Mouse (Mus musculus) Patski (cell line): ENCODE measurements around the gene Rnf225. TPM values are rescaled to one million over a fixed set of nuclear protein-coding genes. Genes with fewer than 3 reads are reported as not detected.

ENCODE experiments used
- ATAC-seq: fragments of 100-300 bp; one replicate; pipeline ENCODE4 v1.8.0; 2021
- CTCF ChIA-PET: fragments of 350-600 bp; sonication (Branson Sonifier 250); formaldehyde crosslinking; loops from one replicate; lab custom pipeline; 2022; ENCODE audit warnings: inconsistent platforms; lab: Charles Lee
- POLR2A ChIA-PET: fragments of 350-600 bp; sonication (Branson Sonifier 250); formaldehyde crosslinking; loops from one replicate; lab custom pipeline; 2022; ENCODE audit warnings: antibody characterized with exemption, inconsistent platforms; lab: Charles Lee
- DNase-seq: peaks from one replicate; pipeline ENCODE4 v3.0.0-alpha.2; 2011; ENCODE audit warnings: low read depth, low spot score
- H3K27me3 ChIP-seq: fragments of 371-371 bp; one replicate; pipeline ENCODE4 v1.5.1; 2021
- CTCF ChIP-seq: fragments of 100-300 bp; IDR thresholded peaks from one replicate; pipeline ENCODE4 v1.5.1; 2021
- in situ Hi-C: fragments of 300-500 bp; cut with MboI; formaldehyde crosslinking; loops from 3 replicates; pipeline ENCODE4 v1.11.1; 2018; ENCODE audit warnings: low pct_unique_long_range_greater_than_20kb, mixed read lengths
- polyA plus RNA-seq: library from polyadenylated mRNA; unstranded; gene quantifications from one replicate; pipeline ENCODE4 v1.2.3, GENCODE M21; 2021

Gene Rnf225
- polyA plus RNA-seq, 1 experiment from 2014 or later = 0.47 TPM

DNA sequence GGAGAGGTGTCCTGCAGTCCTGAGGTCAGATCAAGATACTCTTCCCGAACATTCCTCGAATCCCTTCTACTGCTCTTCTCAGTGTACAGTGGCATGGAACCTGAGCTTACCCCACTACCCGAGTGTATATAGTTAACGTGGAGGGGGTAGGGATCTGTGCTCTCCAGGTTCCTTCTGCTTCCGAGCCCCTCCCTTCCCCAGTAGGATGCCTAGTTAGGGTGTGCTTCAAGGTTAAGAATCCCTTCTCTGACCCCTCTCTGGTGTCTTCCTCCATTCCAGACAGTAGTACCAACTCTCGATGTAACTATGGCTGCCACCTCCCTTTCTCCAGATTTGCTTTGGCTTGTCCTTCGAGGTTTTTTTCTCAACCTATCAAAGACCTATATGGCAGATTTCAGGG, 53.1 kb downstream of the Rnf225 start:
- in situ Hi-C loops = no loop called here
- no peaks in the 10 kb centered on the region for H3K27me3 ChIP-seq
- ATAC-seq = no peak
- ChIA-PET CTCF (interaction anchor here (0.8 kb wide), 1 partner anchor 18 kb away, joined by 3 read pairs; no protein-coding TSS in a partner anchor), POLR2A (no interaction called here)
- DNase-seq = no peak
- TF ChIP-seq CTCF = no peak

Other genes starting within 250 kb of the Rnf225 start
- gene Vmn2r55, start 242.4 kb upstream of the Rnf225 start, polyA plus RNA-seq = not detected
- gene Vmn2r56, start 192.4 kb upstream of the Rnf225 start, polyA plus RNA-seq = not detected
- gene Zscan18, start 123.8 kb upstream of the Rnf225 start, polyA plus RNA-seq = 1.0 TPM
- gene Zfp329, start 108.6 kb upstream of the Rnf225 start, polyA plus RNA-seq = 6.1 TPM
- gene Zfp110, start 92.7 kb upstream of the Rnf225 start, polyA plus RNA-seq = 8.1 TPM
- 6.0 TPM for gene Zfp128, start 46.2 kb upstream of the Rnf225 start, polyA plus RNA-seq
- gene Zscan22, start 29.6 kb upstream of the Rnf225 start, polyA plus RNA-seq = 15.7 TPM
- gene Rps5, start 5.1 kb upstream of the Rnf225 start, polyA plus RNA-seq = 905 TPM
- gene Zfp324, start 38.4 kb downstream of the Rnf225 start, polyA plus RNA-seq = 7.9 TPM
- gene Zfp446, start 50.4 kb downstream of the Rnf225 start, polyA plus RNA-seq = 5.9 TPM
- gene Slc27a5, start 70.8 kb downstream of the Rnf225 start, polyA plus RNA-seq = 0.26 TPM
- 447 TPM for gene Trim28, start 71.7 kb downstream of the Rnf225 start, polyA plus RNA-seq
- gene Zbtb45, start 82.6 kb downstream of the Rnf225 start, polyA plus RNA-seq = 21.8 TPM
- 215 TPM for gene Chmp2a, start 107.4 kb downstream of the Rnf225 start, polyA plus RNA-seq
- 222 TPM for gene Ube2m, start 110.9 kb downstream of the Rnf225 start, polyA plus RNA-seq
- 5.6 TPM for gene Mzf1, start 127.3 kb downstream of the Rnf225 start, polyA plus RNA-seq
- gene Vmn1r85, start 167.8 kb downstream of the Rnf225 start, polyA plus RNA-seq = not detected
- not detected for gene Vmn1r86, start 192.5 kb downstream of the Rnf225 start, polyA plus RNA-seq
- gene Vmn1r87, start 212.7 kb downstream of the Rnf225 start, polyA plus RNA-seq = not detected
- not detected for gene Vmn1r88, start 232.2 kb downstream of the Rnf225 start, polyA plus RNA-seq